Mouse (Mus musculus) kidney, postnatal 0 days (tissue): ENCODE measurements at regions not wholly inside any gene's neighbourhood (a gene's known extent, or its start where the extent isn't known, plus 50 kb on each side); places are given as distances from the start of the nearest gene placed in this dataset.
A peak's percentile ranks its signal among the peaks of the same experiment; 100 is the strongest.

ENCODE experiments used
- ATAC-seq: fragments of 200-750 bp; cut with Nextera tagmentation; replicated peaks from 2 replicates; pipeline ENCODE4 v1.8.0; 2017; ENCODE audit warnings: low read depth, moderate number of reproducible peaks, moderate TSS enrichment, moderate library complexity; ENCODE audit not compliant: low FRiP score
- DNase-seq: peaks from one replicate; pipeline ENCODE4 v3.0.0-alpha.2; 2016; ENCODE audit warnings: low spot score
- H3K27ac ChIP-seq: fragments of 300-500 bp; sonication (generic); 2 replicates; pipeline ENCODE4 v1.5.1; 2014; ENCODE audit warnings: mild to moderate bottlenecking
- H3K27me3 ChIP-seq: fragments of 300-500 bp; sonication (generic); 2 replicates; pipeline ENCODE4 v1.6.1; 2014; ENCODE audit warnings: low read length, mixed read lengths; ENCODE audit not compliant: insufficient read depth
- H3K36me3 ChIP-seq: fragments of 300-500 bp; sonication (generic); 2 replicates; pipeline ENCODE4 v1.6.1; 2014; ENCODE audit warnings: low read length, mixed read lengths; ENCODE audit not compliant: insufficient read depth
- H3K4me1 ChIP-seq: fragments of 300-500 bp; sonication (generic); replicated peaks from 2 replicates; pipeline ENCODE4 v1.6.1; 2014; ENCODE audit warnings: antibody characterized with exemption, low read length, mixed read lengths; ENCODE audit not compliant: insufficient read depth
- H3K4me2 ChIP-seq: fragments of 300-500 bp; sonication (generic); 2 replicates; pipeline ENCODE4 v1.6.1; 2014; ENCODE audit warnings: mild to moderate bottlenecking, low read length, moderate library complexity, mixed read lengths
- H3K4me3 ChIP-seq: fragments of 300-500 bp; sonication (generic); replicated peaks from 2 replicates; pipeline ENCODE4 v1.5.1; 2014; ENCODE audit warnings: low read depth, low read length
- H3K9ac ChIP-seq: fragments of 300-500 bp; sonication (generic); 2 replicates; pipeline ENCODE4 v1.6.1; 2014; ENCODE audit warnings: low read depth, low read length
- H3K9me3 ChIP-seq: fragments of 300-500 bp; sonication (generic); replicated peaks from 2 replicates; pipeline ENCODE4 v1.6.1; 2016; ENCODE audit warnings: low read length, inconsistent platforms, mixed read lengths
- CTCF ChIP-seq: IDR thresholded peaks from 2 replicates; pipeline ENCODE4 v1.5.1; 2016; ENCODE audit warnings: antibody characterized with exemption, low read depth, mild to moderate bottlenecking, moderate library complexity
- WGBS: fragments of 180-500 bp; shearing (Covaris S2); extraction: QIAGEN DNeasy Blood & Tissue Kit; methylation state at CpG from one replicate; pipeline ENCODE4 v1.1.7; 2014; 5-methylcytosine and 5-hydroxymethylcytosine counted together

GRCm38 (mm10) chr3:18877572-18877971 lies 750.9 kb downstream of the 1700064H15Rik start:
- DNase-seq = no peak
- Histone ChIP-seq H3K27ac (no peak overlapping the region), H3K4me2 (no peak overlapping the region), H3K9me3 (no peaks in the 10 kb centered on the region), H3K4me1 (no peaks in the 10 kb centered on the region), H3K27me3 (no peaks in the 10 kb centered on the region), H3K9ac (no peak overlapping the region), H3K36me3 (no peaks in the 10 kb centered on the region), H3K4me3 (no peak overlapping the region)
- ATAC-seq = no peak
- WGBS = 86% methylated on average over 3 of the region's 3 CpGs
- TF ChIP-seq CTCF = no peak

GRCm38 (mm10) chr3:18881186-18881585 lies 747.3 kb downstream of the 1700064H15Rik start:
- Histone ChIP-seq H3K4me3 (no peak overlapping the region), H3K27ac (no peak overlapping the region), H3K4me2 (no peak overlapping the region), H3K9me3 (no peaks in the 10 kb centered on the region), H3K36me3 (no peaks in the 10 kb centered on the region), H3K27me3 (no peaks in the 10 kb centered on the region), H3K4me1 (no peaks in the 10 kb centered on the region), H3K9ac (no peak overlapping the region)
- peak; percentile 1 for DNase-seq
- no peak for ATAC-seq
- TF ChIP-seq CTCF = no peak
- 45% methylated on average over 2 of the region's 2 CpGs for WGBS

DNA sequence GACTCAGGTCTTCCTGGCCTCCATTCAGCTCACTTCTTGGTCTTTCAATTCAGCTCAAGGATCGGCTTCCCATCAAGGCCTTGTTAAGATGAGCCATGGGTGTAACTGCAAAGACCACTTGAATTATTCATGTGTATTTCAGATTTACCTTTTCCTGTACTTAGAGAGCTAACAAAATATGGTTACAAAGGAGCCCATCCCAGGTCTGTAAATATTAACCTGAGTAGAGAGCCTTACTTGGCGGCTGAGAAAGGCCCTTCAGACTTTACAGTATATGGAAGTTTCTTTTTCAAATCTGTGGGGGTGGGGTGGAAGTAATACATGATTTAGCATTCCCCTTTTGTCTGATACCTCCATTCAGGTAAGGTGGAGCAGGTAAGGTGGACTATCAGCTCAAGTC lies 735.7 kb downstream of the 1700064H15Rik start:
- no peak overlapping the region for H3K4me3 ChIP-seq
- H3K27me3 ChIP-seq = no peaks in the 10 kb centered on the region
- DNase-seq = no peak
- H3K4me2 ChIP-seq = no peak overlapping the region
- H3K9ac ChIP-seq = no peak overlapping the region
- H3K4me1 ChIP-seq = no peaks in the 10 kb centered on the region
- no peak overlapping the region for H3K27ac ChIP-seq
- 83% methylated on average over 2 of the region's 2 CpGs for WGBS
- no peak for ATAC-seq
- H3K36me3 ChIP-seq = no peaks in the 10 kb centered on the region
- no peak for TF ChIP-seq CTCF
- H3K9me3 ChIP-seq = no peaks in the 10 kb centered on the region

GRCm38 (mm10) chr3:18905769-18906168 lies 722.7 kb downstream of the 1700064H15Rik start:
- Histone ChIP-seq H3K27me3 (no peaks in the 10 kb centered on the region), H3K4me2 (no peak overlapping the region), H3K4me3 (no peak overlapping the region), H3K9me3 (no peaks in the 10 kb centered on the region), H3K36me3 (no peaks in the 10 kb centered on the region), H3K9ac (no peak overlapping the region), H3K4me1 (no peaks in the 10 kb centered on the region), H3K27ac (no peak overlapping the region)
- DNase-seq (no peak), ATAC-seq (no peak)
- WGBS = 56% methylated on average over 3 of the region's 3 CpGs
- no peak for TF ChIP-seq CTCF

- no peak overlapping the region for H3K27ac ChIP-seq
- no peak overlapping the region for H3K4me3 ChIP-seq
- no peaks in the 10 kb centered on the region for H3K4me1 ChIP-seq
- no peak for DNase-seq
- H3K4me2 ChIP-seq = no peak overlapping the region
- H3K27me3 ChIP-seq = no peaks in the 10 kb centered on the region
- WGBS = 59% methylated on average over 5 of the region's 5 CpGs
- TF ChIP-seq CTCF = no peak
- no peak for ATAC-seq
- no peaks in the 10 kb centered on the region for H3K9me3 ChIP-seq
- no peaks in the 10 kb centered on the region for H3K36me3 ChIP-seq
- H3K9ac ChIP-seq = no peak overlapping the region
These were observed 722.3 kb downstream of the 1700064H15Rik start for GRCm38 (mm10) chr3:18906210-18906609.

DNA sequence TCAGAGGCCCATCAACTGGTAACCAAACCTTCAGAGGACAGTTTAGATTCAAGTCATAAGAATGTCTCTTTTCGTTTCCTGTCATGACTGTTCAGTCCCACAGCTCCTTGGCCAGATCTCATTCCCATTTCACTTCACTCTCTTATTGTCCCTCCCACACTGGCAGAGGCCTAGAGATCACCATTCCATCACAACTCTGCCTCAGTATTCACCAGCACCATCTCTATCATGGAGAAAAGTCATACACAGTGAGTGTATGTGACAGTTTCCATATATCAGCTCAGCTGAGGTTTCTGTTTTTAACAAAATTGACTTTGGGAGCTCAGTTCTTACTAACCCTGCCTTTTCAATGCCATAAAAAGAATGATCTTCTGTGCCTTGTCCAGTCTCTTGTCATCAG lies 719.7 kb downstream of the 1700064H15Rik start:
- Histone ChIP-seq H3K27ac (no peak overlapping the region), H3K4me1 (no peaks in the 10 kb centered on the region), H3K9ac (no peak overlapping the region), H3K4me3 (no peak overlapping the region), H3K27me3 (no peaks in the 10 kb centered on the region), H3K36me3 (no peaks in the 10 kb centered on the region), H3K9me3 (no peaks in the 10 kb centered on the region), H3K4me2 (no peak overlapping the region)
- WGBS = 79% methylated on average over 1 of the region's 1 CpGs
- no peak for ATAC-seq
- DNase-seq = no peak
- TF ChIP-seq CTCF = no peak

- ATAC-seq (no peak), DNase-seq (no peak)
- Histone ChIP-seq H3K9me3 (no peaks in the 10 kb centered on the region; the same call in 1 of the 2 replicates), H3K36me3 (no peaks in the 10 kb centered on the region), H3K27me3 (no peaks in the 10 kb centered on the region), H3K4me2 (no peak overlapping the region), H3K4me1 (no peaks in the 10 kb centered on the region), H3K27ac (no peak overlapping the region), H3K4me3 (no peak overlapping the region), H3K9ac (no peak overlapping the region)
- WGBS = 81% methylated on average over 3 of the region's 3 CpGs
- no peak for TF ChIP-seq CTCF
These were observed 699.9 kb downstream of the 1700064H15Rik start for GRCm38 (mm10) chr3:18928401-18929104.
